Mouse (Mus musculus) bone marrow, adult 2 months (tissue): ENCODE results near the gene Taar6.

Experiments
- CTCF ChIP-seq: fragments of 200-500 bp; IDR thresholded peaks from 2 replicates; pipeline ENCODE4 v1.5.1; 2011; ENCODE audit warnings: low read length, control low read depth; ENCODE audit not compliant: control insufficient read depth, insufficient read depth
- POLR2A ChIP-seq: fragments of 200-500 bp; IDR thresholded peaks from 2 replicates; pipeline ENCODE4 v1.6.1; 2011; ENCODE audit warnings: low read depth, mild to moderate bottlenecking, control low read depth, low read length, borderline replicate concordance; ENCODE audit not compliant: control insufficient read depth

- TF ChIP-seq CTCF (no peak), POLR2A (no peak)
Observed at GRCm38 (mm10) chr10:23960444-23960915, 25.0 kb downstream of the Taar6 start, which contains the start of gene Taar4.
